Mouse (Mus musculus) CH12.LX (cell line): ENCODE measurements around the gene 4933427D14Rik.

Experiments used
- CTCF ChIP-seq, 2 experiments: IDR thresholded peaks in 1 of 2; conservative IDR thresholded peaks in 1 of 2; 2 replicates each; pipeline ENCODE4 v1.5.1; 2011 to 2012; ENCODE audit warnings: low read depth in 2 of 2, low read length in 2 of 2, improper control_type of control experiment in 1 of 2, inconsistent platforms in 1 of 2, mild to moderate bottlenecking in 1 of 2, moderate library complexity in 1 of 2
- MEF2A ChIP-seq: IDR thresholded peaks from 2 replicates; pipeline ENCODE4 v1.6.1; 2014; ENCODE audit warnings: low read depth, mild to moderate bottlenecking, inconsistent platforms, low read length, improper control_type of control experiment, borderline replicate concordance
- POLR2A ChIP-seq: IDR thresholded peaks from 2 replicates; pipeline ENCODE4 v1.6.1; 2011; ENCODE audit warnings: low read depth, mild to moderate bottlenecking, improper control_type of control experiment, low read length
- SMC3 ChIP-seq: IDR thresholded peaks from 2 replicates; pipeline ENCODE4 v1.6.1; 2011; ENCODE audit warnings: low read depth, low read length, improper control_type of control experiment
- UBTF ChIP-seq: IDR thresholded peaks from 2 replicates; pipeline ENCODE4 v1.6.1; 2012; ENCODE audit warnings: low read depth, mild to moderate bottlenecking, inconsistent platforms, low read length, improper control_type of control experiment, moderate library complexity

DNA sequence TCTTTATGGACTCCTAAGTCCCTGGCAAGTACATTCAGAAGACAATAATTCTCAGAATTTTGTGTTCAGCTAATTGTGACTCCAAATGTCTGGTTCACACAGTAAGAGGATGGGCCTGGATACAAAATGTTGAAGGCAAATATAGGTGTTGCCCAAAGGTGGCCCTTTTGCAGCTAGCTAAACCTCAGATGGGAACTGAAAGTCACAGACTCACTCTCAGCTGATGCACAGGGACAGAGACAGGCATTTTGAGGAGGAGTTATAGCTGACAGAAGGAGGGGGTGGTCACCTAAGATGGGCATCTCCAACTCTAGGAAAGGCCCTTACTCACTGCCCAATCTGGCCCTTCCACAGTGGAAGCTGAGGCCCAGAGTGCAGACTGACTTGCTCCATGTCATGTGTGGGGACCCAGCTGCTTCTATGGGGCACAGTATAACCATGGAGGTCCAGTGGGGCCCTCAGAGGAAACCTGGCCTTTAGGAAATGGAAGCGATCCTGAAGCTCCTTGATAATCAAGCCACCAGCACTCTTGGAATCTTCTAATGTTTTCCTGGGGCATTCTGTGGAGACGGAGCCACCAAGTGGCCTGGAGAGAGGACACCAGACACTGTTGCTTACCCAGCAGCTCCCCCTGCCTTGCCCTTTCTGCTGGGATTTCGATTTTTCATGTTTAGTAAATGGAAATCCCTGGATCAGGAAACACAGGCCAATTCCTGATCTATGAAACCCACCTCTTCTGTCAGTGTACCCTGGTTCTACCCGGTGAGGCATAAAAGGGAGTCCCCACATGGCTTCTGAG lies 33.0 kb upstream of the 4933427D14Rik start:
- no peak; a peak in 1 of 4 replicates for TF ChIP-seq CTCF (conservative IDR thresholded peaks at IDR 0.05 in 1 of 2, IDR thresholded peaks at IDR 0.05 in 1 of 2; ENCODE audit: low read depth in 2 of 2, low read length in 2 of 2)
- no peak for TF ChIP-seq UBTF
- TF ChIP-seq POLR2A = no peak
- TF ChIP-seq SMC3 = no peak
- TF ChIP-seq MEF2A = no peak
